Mouse (Mus musculus) heart, embryonic 15.5 days (tissue): ENCODE measurements around the gene Mpg. TPM values are rescaled to one million over a fixed set of nuclear protein-coding genes. Genes with fewer than 3 reads are reported as not detected.

Source experiments
- ATAC-seq: fragments of 200-750 bp; cut with Nextera tagmentation; replicated peaks from 2 replicates; pipeline ENCODE4 v1.8.0; 2017; ENCODE audit warnings: low read depth, moderate TSS enrichment; ENCODE audit not compliant: insufficient number of reproducible peaks, insufficient read depth, low FRiP score
- H3K27ac ChIP-seq: fragments of 300-500 bp; sonication (generic); 2 replicates; pipeline ENCODE4 v1.5.1; 2015; ENCODE audit warnings: mild to moderate bottlenecking, inconsistent platforms
- H3K27me3 ChIP-seq: fragments of 300-500 bp; sonication (generic); 2 replicates; pipeline ENCODE4 v1.6.1; 2015; ENCODE audit warnings: inconsistent platforms
- H3K36me3 ChIP-seq: fragments of 300-500 bp; sonication (generic); 2 replicates; pipeline ENCODE4 v1.6.1; 2015; ENCODE audit warnings: mild to moderate bottlenecking, inconsistent platforms
- H3K4me1 ChIP-seq: fragments of 300-500 bp; sonication (generic); replicated peaks from 2 replicates; pipeline ENCODE4 v1.6.1; 2015; ENCODE audit warnings: inconsistent platforms
- H3K4me2 ChIP-seq: fragments of 300-500 bp; sonication (generic); 2 replicates; pipeline ENCODE4 v1.6.1; 2015; ENCODE audit warnings: inconsistent platforms, mild to moderate bottlenecking, moderate library complexity
- H3K4me3 ChIP-seq: fragments of 300-500 bp; sonication (generic); 2 replicates; pipeline ENCODE4 v1.5.1; 2015; ENCODE audit warnings: mild to moderate bottlenecking, inconsistent platforms
- H3K9ac ChIP-seq: fragments of 300-500 bp; sonication (generic); 2 replicates; pipeline ENCODE4 v1.6.1; 2015; ENCODE audit warnings: mild to moderate bottlenecking, inconsistent platforms
- H3K9me3 ChIP-seq: fragments of 300-500 bp; sonication (generic); replicated peaks from 2 replicates; pipeline ENCODE4 v1.6.1; 2016; ENCODE audit warnings: inconsistent platforms
- WGBS: fragments of 180-500 bp; shearing (Covaris S2); methylation state at CpG from one replicate; pipeline ENCODE4 v1.1.7; 2015; ENCODE audit warnings: mixed read lengths; 5-methylcytosine and 5-hydroxymethylcytosine counted together
- polyA plus RNA-seq: library from polyadenylated mRNA; unstranded; fragments of >200 nt; fragmentation: Nextera tagmentation; extraction: Ambion mirVana; gene quantifications from 2 replicates; pipeline ENCODE4 v1.2.1, GENCODE M21; 2015

Gene Mpg
- polyA plus RNA-seq, 1 experiment from 2014 or later = 14.3 TPM

DNA sequence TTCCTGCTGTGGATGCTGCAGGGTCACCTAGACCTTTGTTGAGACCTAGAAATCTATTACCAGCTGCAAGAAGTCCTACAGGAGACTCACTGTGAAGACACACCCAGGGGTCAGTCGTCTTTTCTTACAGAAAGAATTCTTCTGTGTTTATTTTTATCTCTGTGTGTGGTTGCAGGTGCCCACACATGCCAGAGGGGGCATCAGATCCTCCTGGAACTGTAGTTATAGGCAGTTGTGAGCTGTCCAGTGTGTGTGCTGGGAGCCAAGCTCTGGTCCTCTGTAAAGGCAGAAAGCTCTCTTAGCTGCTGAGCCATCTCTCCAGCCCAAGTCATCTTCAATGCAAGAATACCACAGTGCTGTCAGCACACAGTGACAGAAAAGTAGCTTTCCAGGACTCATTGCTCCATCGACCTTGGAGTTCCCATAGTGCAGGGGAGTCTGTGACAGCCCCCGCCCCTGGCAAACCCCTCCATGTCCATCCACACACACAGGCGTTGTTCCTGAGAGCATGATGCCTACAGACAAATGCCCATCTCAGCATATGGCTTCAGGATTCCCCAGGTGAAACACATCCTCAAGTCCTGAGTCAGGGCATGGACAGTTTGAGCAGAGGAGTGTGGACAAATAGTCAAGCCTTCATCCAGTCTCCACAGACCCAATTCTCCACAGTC is 2.9 kb upstream of the Mpg start:
- Histone ChIP-seq H3K9ac (no peak overlapping the region), H3K9me3 (no peaks in the 10 kb centered on the region), H3K36me3 (no peaks in the 10 kb centered on the region), H3K4me1 (peaks cover 74% of the 10 kb centered on the region), H3K4me3 (no peak overlapping the region), H3K4me2 (peak overlapping the region; percentile 88; the same call in 1 of the 2 replicates), H3K27me3 (no peaks in the 10 kb centered on the region), H3K27ac (peak overlapping the region; percentile 92)
- ATAC-seq = no peak
- WGBS = 67% methylated on average over 4 of the region's 4 CpGs

- Histone ChIP-seq H3K4me3 (no peak overlapping the region), H3K9ac (no peak overlapping the region), H3K4me1 (peaks cover 62% of the 10 kb centered on the region), H3K27me3 (no peaks in the 10 kb centered on the region), H3K4me2 (peak overlapping the region; percentile 14; the same call in 1 of the 2 replicates), H3K27ac (peak overlapping the region; percentile 88), H3K9me3 (no peaks in the 10 kb centered on the region), H3K36me3 (0 out of 2 replicates have a peak, but pooled peaks cover 4% of the 10 kb centered on the region)
- peak; percentile 60 for ATAC-seq
- WGBS = 27% methylated on average over 4 of the region's 4 CpGs
Observed at GRCm38 (mm10) chr11:32224468-32225139, 1.7 kb upstream of the Mpg start.

DNA sequence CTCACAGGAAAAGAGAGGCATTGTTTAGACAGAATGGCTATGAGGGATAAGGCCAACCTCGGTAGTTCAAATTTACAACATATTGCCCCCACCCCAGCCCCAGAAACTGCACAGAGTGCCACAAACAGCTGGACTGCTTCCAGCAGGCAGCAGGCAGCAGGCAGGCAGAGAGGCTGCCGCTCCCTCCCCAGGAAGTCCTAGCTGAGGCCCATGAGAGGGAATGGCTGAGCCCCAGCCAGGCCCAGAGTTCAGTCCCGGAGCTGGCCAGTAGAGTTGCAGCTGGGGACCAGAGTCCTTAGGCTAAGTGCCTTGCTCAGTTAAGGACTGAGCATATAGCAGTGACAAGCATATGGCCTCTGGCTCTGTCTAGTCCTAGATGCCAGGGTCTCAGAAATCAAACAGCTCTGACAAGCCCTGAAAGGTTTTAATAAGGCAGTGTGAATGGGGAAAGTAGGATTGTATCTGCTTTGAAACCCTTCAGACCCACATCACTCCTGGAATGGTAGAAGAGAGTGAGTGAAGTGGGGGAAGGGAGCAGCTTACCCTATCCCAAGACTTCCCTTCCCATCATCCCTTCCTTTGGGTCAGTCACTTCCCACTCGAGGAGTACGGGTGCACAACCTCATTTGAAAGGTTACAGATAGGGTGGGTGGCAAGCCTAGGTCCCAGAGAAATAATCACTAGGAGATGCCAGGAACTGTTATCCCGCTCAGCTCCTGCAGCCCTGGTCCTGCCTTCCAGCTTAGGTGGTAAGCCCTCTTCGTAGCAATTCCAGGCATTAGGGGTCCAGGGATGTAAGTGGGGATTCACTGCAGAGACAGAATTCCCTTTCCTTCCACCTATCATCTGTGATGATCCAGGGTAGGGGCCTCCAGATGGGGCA is 842 bp upstream of the Mpg start:
- Histone ChIP-seq H3K9me3 (no peaks in the 10 kb centered on the region), H3K4me1 (peaks cover 53% of the 10 kb centered on the region), H3K9ac (0 out of 2 replicates have a peak overlapping the region, but pooled peaks have one; percentile 2), H3K4me2 (peak overlapping the region; percentile 85; the same call in 1 of the 2 replicates), H3K27ac (peak overlapping the region; percentile 88), H3K27me3 (no peaks in the 10 kb centered on the region), H3K4me3 (peak overlapping the region; percentile 70), H3K36me3 (0 out of 2 replicates have a peak, but pooled peaks cover 5% of the 10 kb centered on the region)
- 39% methylated on average over 7 of the region's 7 CpGs for WGBS
- peak; percentile 20; the same call in 1 of the 2 replicates for ATAC-seq

DNA sequence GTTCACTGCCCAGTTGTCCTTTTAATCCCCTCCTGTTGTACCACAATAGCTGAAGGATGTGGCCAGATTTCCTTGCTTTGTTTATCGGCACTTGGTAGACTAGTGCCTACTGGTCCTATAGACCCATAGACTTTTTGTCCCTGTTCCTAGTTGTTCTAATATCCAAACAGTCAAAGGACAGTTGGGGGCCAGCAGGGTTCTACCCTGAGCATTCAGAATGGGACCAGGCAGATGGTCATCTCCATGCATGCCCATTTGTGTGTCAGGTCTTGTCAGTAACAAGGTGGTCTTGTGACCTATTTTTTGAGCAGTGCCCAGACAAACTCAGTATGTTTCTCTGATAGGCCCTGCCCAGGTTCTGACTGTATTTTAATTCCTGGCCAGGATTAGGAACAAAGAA is 736 bp downstream of the Mpg start:
- no peak for ATAC-seq
- peak overlapping the region; percentile 85 for H3K4me2 ChIP-seq
- H3K27me3 ChIP-seq = no peaks in the 10 kb centered on the region
- peak overlapping the region; percentile 70 for H3K4me3 ChIP-seq
- H3K9me3 ChIP-seq = no peaks in the 10 kb centered on the region
- peak overlapping the region; percentile 78 for H3K9ac ChIP-seq
- peak overlapping the region; percentile 88 for H3K27ac ChIP-seq
- 33% methylated on average over 1 of the region's 1 CpGs for WGBS
- H3K36me3 ChIP-seq = peaks cover 20% of the 10 kb centered on the region
- H3K4me1 ChIP-seq = peaks cover 47% of the 10 kb centered on the region

GRCm38 (mm10) chr11:32227555-32227954 is 1.2 kb downstream of the Mpg start:
- Histone ChIP-seq H3K4me2 (no peak overlapping the region), H3K36me3 (peaks cover 25% of the 10 kb centered on the region), H3K4me3 (no peak overlapping the region), H3K27ac (no peak overlapping the region), H3K9me3 (no peaks in the 10 kb centered on the region), H3K9ac (no peak overlapping the region), H3K4me1 (peaks cover 43% of the 10 kb centered on the region), H3K27me3 (no peaks in the 10 kb centered on the region)
- no peak for ATAC-seq
- 81% methylated on average over 9 of the region's 9 CpGs for WGBS

- 78% methylated on average over 3 of the region's 3 CpGs for WGBS
- Histone ChIP-seq H3K27ac (no peak overlapping the region), H3K27me3 (no peaks in the 10 kb centered on the region), H3K4me1 (peaks cover 35% of the 10 kb centered on the region), H3K36me3 (peaks cover 31% of the 10 kb centered on the region), H3K4me2 (no peak overlapping the region), H3K9me3 (no peaks in the 10 kb centered on the region), H3K4me3 (no peak overlapping the region), H3K9ac (no peak overlapping the region)
- ATAC-seq = no peak
Observed at GRCm38 (mm10) chr11:32228292-32228845, 2.1 kb downstream of the Mpg start.

DNA sequence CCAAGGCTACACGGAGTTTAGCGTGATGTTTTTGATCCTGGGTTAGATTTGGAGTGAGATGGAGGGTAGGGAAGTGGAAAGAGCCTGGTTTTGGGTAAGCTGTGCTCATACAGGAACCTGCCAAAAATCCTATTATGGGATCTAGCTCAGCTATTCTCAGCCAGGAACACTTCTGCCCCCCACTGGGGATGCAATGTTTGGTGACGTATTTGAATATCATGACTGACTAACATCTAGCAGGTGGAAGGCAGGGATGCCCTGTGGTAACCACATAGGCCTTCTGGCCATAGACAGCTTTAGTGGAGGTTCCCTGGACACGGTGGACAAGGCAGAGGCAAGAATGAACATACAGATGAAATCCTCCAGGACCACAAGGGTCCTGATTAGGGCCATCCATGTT is 3.9 kb downstream of the Mpg start:
- Histone ChIP-seq H3K4me1 (peaks cover 25% of the 10 kb centered on the region), H3K9ac (no peak overlapping the region), H3K36me3 (peaks cover 40% of the 10 kb centered on the region), H3K9me3 (no peaks in the 10 kb centered on the region), H3K4me2 (no peak overlapping the region), H3K27me3 (no peaks in the 10 kb centered on the region), H3K4me3 (no peak overlapping the region), H3K27ac (no peak overlapping the region)
- 78% methylated on average over 4 of the region's 4 CpGs for WGBS
- ATAC-seq = no peak

DNA sequence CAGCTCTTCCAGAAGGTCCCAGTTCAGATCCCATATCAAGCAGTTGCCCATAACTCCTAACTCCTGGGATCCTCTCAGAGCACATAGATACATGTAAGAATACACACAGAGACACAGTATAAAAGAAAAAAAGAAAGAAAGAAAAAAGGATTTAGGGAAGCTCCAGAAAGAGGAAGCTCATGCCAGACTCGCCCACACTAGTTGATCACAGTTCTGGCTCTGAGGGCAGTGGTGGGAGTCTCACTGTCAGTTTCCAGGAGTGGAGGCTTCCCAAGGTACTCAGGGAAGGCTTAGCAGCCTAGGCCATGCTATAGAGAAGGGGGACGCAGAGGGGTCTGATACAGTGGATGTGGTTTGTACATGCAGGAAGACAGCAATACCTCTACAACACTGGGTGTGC is 4.8 kb downstream of the Mpg start:
- no peak for ATAC-seq
- Histone ChIP-seq H3K4me1 (peaks cover 25% of the 10 kb centered on the region), H3K27ac (no peak overlapping the region)

GRCm38 (mm10) chr11:32232848-32233247 is 6.5 kb downstream of the Mpg start:
- peaks cover 40% of the 10 kb centered on the region for H3K36me3 ChIP-seq
- H3K9ac ChIP-seq = no peak overlapping the region
- H3K4me1 ChIP-seq = peaks cover 22% of the 10 kb centered on the region
- no peaks in the 10 kb centered on the region for H3K9me3 ChIP-seq
- H3K4me3 ChIP-seq = no peak overlapping the region
- no peak overlapping the region for H3K27ac ChIP-seq
- H3K4me2 ChIP-seq = no peak overlapping the region
- no peak for ATAC-seq
- WGBS = 79% methylated on average over 10 of the region's 10 CpGs
- H3K27me3 ChIP-seq = no peaks in the 10 kb centered on the region

More for the DNA sequence above, 4.8 kb downstream of the Mpg start:
- Histone ChIP-seq H3K4me3 (no peak overlapping the region), H3K9me3 (no peaks in the 10 kb centered on the region), H3K27me3 (no peaks in the 10 kb centered on the region), H3K4me2 (no peak overlapping the region), H3K9ac (no peak overlapping the region), H3K36me3 (peaks cover 40% of the 10 kb centered on the region)
- WGBS = 91% methylated on average over 2 of the region's 2 CpGs

DNA sequence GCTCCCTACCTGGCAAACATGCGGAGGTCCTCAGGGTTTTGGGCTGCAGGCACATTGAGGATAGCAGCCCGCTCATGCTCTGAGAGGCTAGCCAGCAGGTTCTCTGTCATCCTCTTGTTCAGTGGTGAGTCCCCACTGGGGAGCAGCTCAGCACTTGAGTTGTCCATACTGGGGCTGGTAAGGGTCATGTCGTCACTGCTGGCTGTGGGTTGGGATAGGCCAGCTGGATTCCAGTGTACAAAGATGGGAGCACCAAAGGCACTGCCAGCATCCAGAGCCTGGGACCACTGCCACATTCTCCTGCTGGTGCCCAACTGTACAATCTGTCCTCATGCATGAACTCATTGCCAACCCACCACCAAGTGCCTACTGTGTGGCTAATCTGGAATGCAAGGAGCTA is 7.6 kb downstream of the Mpg start:
- Histone ChIP-seq H3K4me3 (no peak overlapping the region), H3K36me3 (peaks cover 38% of the 10 kb centered on the region), H3K4me2 (no peak overlapping the region), H3K27me3 (no peaks in the 10 kb centered on the region), H3K4me1 (peaks cover 22% of the 10 kb centered on the region), H3K9ac (no peak overlapping the region), H3K27ac (no peak overlapping the region), H3K9me3 (no peaks in the 10 kb centered on the region)
- ATAC-seq = no peak
- WGBS = 89% methylated on average over 3 of the region's 3 CpGs
